Mouse (Mus musculus) neural tube, embryonic 13.5 days (tissue): ENCODE measurements at regions not wholly inside any gene's neighbourhood (a gene's known extent, or its start where the extent isn't known, plus 50 kb on each side); places are given as distances from the start of the nearest gene placed in this dataset.
A peak's percentile ranks its signal among the peaks of the same experiment; 100 is the strongest.

Source experiments
- ATAC-seq: fragments of 200-750 bp; cut with Nextera tagmentation; 2 replicates; pipeline ENCODE4 v1.8.0; 2017; ENCODE audit warnings: low read depth, mild to moderate bottlenecking, moderate TSS enrichment, moderate library complexity
- H3K27ac ChIP-seq: fragments of 300-500 bp; sonication (generic); replicated peaks from 2 replicates; pipeline ENCODE4 v1.5.1; 2015; ENCODE audit warnings: moderate library complexity, mild to moderate bottlenecking, inconsistent platforms
- H3K27me3 ChIP-seq: fragments of 300-500 bp; sonication (generic); 2 replicates; pipeline ENCODE4 v1.6.1; 2015; ENCODE audit warnings: mild to moderate bottlenecking, inconsistent platforms
- H3K36me3 ChIP-seq: fragments of 300-500 bp; sonication (generic); 2 replicates; pipeline ENCODE4 v1.6.1; 2015; ENCODE audit warnings: mild to moderate bottlenecking, inconsistent platforms
- H3K4me1 ChIP-seq: fragments of 300-500 bp; sonication (generic); replicated peaks from 2 replicates; pipeline ENCODE4 v1.6.1; 2015; ENCODE audit warnings: inconsistent platforms
- H3K4me2 ChIP-seq: fragments of 300-500 bp; sonication (generic); 2 replicates; pipeline ENCODE4 v1.6.1; 2015; ENCODE audit warnings: inconsistent platforms, mild to moderate bottlenecking, moderate library complexity
- H3K4me3 ChIP-seq: fragments of 300-500 bp; sonication (generic); 2 replicates; pipeline ENCODE4 v1.5.1; 2015; ENCODE audit warnings: mild to moderate bottlenecking, inconsistent platforms
- H3K9ac ChIP-seq: fragments of 300-500 bp; sonication (generic); 2 replicates; pipeline ENCODE4 v1.6.1; 2015; ENCODE audit warnings: moderate library complexity, mild to moderate bottlenecking, inconsistent platforms
- H3K9me3 ChIP-seq: fragments of 300-500 bp; sonication (generic); 2 replicates; pipeline ENCODE4 v1.6.1; 2016; ENCODE audit warnings: inconsistent platforms
- WGBS: fragments of 180-500 bp; shearing (Covaris S2); methylation state at CpG from one replicate; pipeline ENCODE4 v1.1.7; 2015; 5-methylcytosine and 5-hydroxymethylcytosine counted together

GRCm38 (mm10) chr4:31411770-31412525, 551.9 kb upstream of the Map3k7 start:
- no peak overlapping the region for H3K27ac ChIP-seq
- 77% methylated on average over 9 of the region's 9 CpGs for WGBS

GRCm38 (mm10) chr4:31417161-31417560, 546.7 kb upstream of the Map3k7 start:
- 98% methylated on average over 4 of the region's 4 CpGs for WGBS
- no peak overlapping the region for H3K4me2 ChIP-seq
- no peak for ATAC-seq

More at GRCm38 (mm10) chr4:31411770-31412525, 551.9 kb upstream of the Map3k7 start:
- no peaks in the 10 kb centered on the region for H3K27me3 ChIP-seq
- no peaks in the 10 kb centered on the region for H3K4me1 ChIP-seq
- no peak overlapping the region for H3K9ac ChIP-seq
- H3K4me2 ChIP-seq: no peak overlapping the region
- H3K36me3 ChIP-seq: no peaks in the 10 kb centered on the region
- no peak overlapping the region for H3K4me3 ChIP-seq
- no peak for ATAC-seq
- H3K9me3 ChIP-seq: no peaks in the 10 kb centered on the region

GRCm38 (mm10) chr4:31419240-31419639, 544.7 kb upstream of the Map3k7 start:
- Histone ChIP-seq H3K9me3 (no peaks in the 10 kb centered on the region), H3K27ac (peak overlapping the region; percentile 20; the same call in 1 of the 2 replicates)
- WGBS: 8% methylated on average over 6 of the region's 6 CpGs

More at GRCm38 (mm10) chr4:31417161-31417560, 546.7 kb upstream of the Map3k7 start:
- Histone ChIP-seq H3K4me1 (peaks cover 9% of the 10 kb centered on the region), H3K4me3 (no peak overlapping the region), H3K9me3 (no peaks in the 10 kb centered on the region), H3K27ac (no peak overlapping the region), H3K9ac (no peak overlapping the region), H3K27me3 (no peaks in the 10 kb centered on the region), H3K36me3 (no peaks in the 10 kb centered on the region)

GRCm38 (mm10) chr4:31420167-31420566, 543.7 kb upstream of the Map3k7 start:
- Histone ChIP-seq H3K9me3 (no peaks in the 10 kb centered on the region), H3K4me3 (no peak overlapping the region), H3K4me2 (no peak overlapping the region), H3K9ac (no peak overlapping the region), H3K27ac (no peak overlapping the region), H3K4me1 (peaks cover 15% of the 10 kb centered on the region), H3K27me3 (no peaks in the 10 kb centered on the region), H3K36me3 (no peaks in the 10 kb centered on the region)
- WGBS: 90% methylated on average over 9 of the region's 9 CpGs
- no peak for ATAC-seq

More at GRCm38 (mm10) chr4:31419240-31419639, 544.7 kb upstream of the Map3k7 start:
- Histone ChIP-seq H3K36me3 (no peaks in the 10 kb centered on the region), H3K9ac (0 out of 2 replicates have a peak overlapping the region, but pooled peaks have one; percentile 38), H3K4me2 (no peak overlapping the region), H3K4me1 (peaks cover 9% of the 10 kb centered on the region), H3K4me3 (no peak overlapping the region), H3K27me3 (no peaks in the 10 kb centered on the region)
- peak; percentile 50; the same call in 1 of the 2 replicates for ATAC-seq

- no peaks in the 10 kb centered on the region for H3K27me3 ChIP-seq
- H3K4me2 ChIP-seq: no peak overlapping the region
- H3K27ac ChIP-seq: no peak overlapping the region
- H3K9me3 ChIP-seq: no peaks in the 10 kb centered on the region
- no peak overlapping the region for H3K4me3 ChIP-seq
- H3K36me3 ChIP-seq: no peaks in the 10 kb centered on the region
- WGBS: 82% methylated on average over 5 of the region's 5 CpGs
- ATAC-seq: no peak
- peaks cover 19% of the 10 kb centered on the region for H3K4me1 ChIP-seq
- H3K9ac ChIP-seq: no peak overlapping the region
These were observed 542.5 kb upstream of the Map3k7 start for GRCm38 (mm10) chr4:31421386-31421785.

GRCm38 (mm10) chr4:31425135-31425534, 538.8 kb upstream of the Map3k7 start:
- Histone ChIP-seq H3K4me3 (no peak overlapping the region), H3K36me3 (no peaks in the 10 kb centered on the region), H3K27ac (no peak overlapping the region), H3K9me3 (no peaks in the 10 kb centered on the region), H3K9ac (no peak overlapping the region), H3K4me1 (peaks cover 10% of the 10 kb centered on the region), H3K27me3 (no peaks in the 10 kb centered on the region), H3K4me2 (no peak overlapping the region)
- 43% methylated on average over 7 of the region's 7 CpGs for WGBS
- ATAC-seq: no peak

GRCm38 (mm10) chr4:31425716-31426115, 538.2 kb upstream of the Map3k7 start:
- peaks cover 9% of the 10 kb centered on the region; the same call in 1 of the 2 replicates for H3K4me1 ChIP-seq
- 78% methylated on average over 4 of the region's 4 CpGs for WGBS
- ATAC-seq: no peak
- no peak overlapping the region for H3K4me3 ChIP-seq
- no peak overlapping the region for H3K4me2 ChIP-seq
- H3K36me3 ChIP-seq: no peaks in the 10 kb centered on the region
- no peaks in the 10 kb centered on the region for H3K9me3 ChIP-seq
- 0 out of 2 replicates have a peak overlapping the region, but pooled peaks have one; percentile 38 for H3K27ac ChIP-seq
- no peaks in the 10 kb centered on the region for H3K27me3 ChIP-seq
- no peak overlapping the region for H3K9ac ChIP-seq

GRCm38 (mm10) chr4:31426169-31427030, 537.5 kb upstream of the Map3k7 start:
- Histone ChIP-seq H3K9me3 (no peaks in the 10 kb centered on the region), H3K4me3 (no peak overlapping the region), H3K27me3 (no peaks in the 10 kb centered on the region), H3K36me3 (no peaks in the 10 kb centered on the region), H3K4me2 (no peak overlapping the region), H3K4me1 (peaks cover 9% of the 10 kb centered on the region; the same call in 1 of the 2 replicates), H3K9ac (no peak overlapping the region), H3K27ac (no peak overlapping the region)
- 82% methylated on average over 7 of the region's 7 CpGs for WGBS
- ATAC-seq: no peak

GRCm38 (mm10) chr4:31433943-31434342, 530.0 kb upstream of the Map3k7 start:
- Histone ChIP-seq H3K4me1 (peaks cover 7% of the 10 kb centered on the region; the same call in 1 of the 2 replicates), H3K27me3 (no peaks in the 10 kb centered on the region)
- 91% methylated on average over 7 of the region's 7 CpGs for WGBS

GRCm38 (mm10) chr4:31454898-31455297, 509.0 kb upstream of the Map3k7 start:
- 79% methylated on average over 7 of the region's 7 CpGs for WGBS
- Histone ChIP-seq H3K9ac (no peak overlapping the region), H3K4me1 (no peaks in the 10 kb centered on the region), H3K36me3 (no peaks in the 10 kb centered on the region), H3K4me3 (no peak overlapping the region), H3K9me3 (no peaks in the 10 kb centered on the region), H3K27ac (no peak overlapping the region), H3K27me3 (no peaks in the 10 kb centered on the region), H3K4me2 (no peak overlapping the region)
- ATAC-seq: no peak

More at GRCm38 (mm10) chr4:31433943-31434342, 530.0 kb upstream of the Map3k7 start:
- no peaks in the 10 kb centered on the region for H3K36me3 ChIP-seq
- no peak overlapping the region for H3K4me3 ChIP-seq
- no peak overlapping the region for H3K9ac ChIP-seq
- H3K4me2 ChIP-seq: no peak overlapping the region
- ATAC-seq: no peak
- no peaks in the 10 kb centered on the region for H3K9me3 ChIP-seq
- H3K27ac ChIP-seq: no peak overlapping the region

GRCm38 (mm10) chr4:31455466-31455865, 508.4 kb upstream of the Map3k7 start:
- Histone ChIP-seq H3K4me1 (no peaks in the 10 kb centered on the region), H3K9me3 (no peaks in the 10 kb centered on the region), H3K27ac (no peak overlapping the region), H3K27me3 (no peaks in the 10 kb centered on the region), H3K9ac (no peak overlapping the region), H3K36me3 (no peaks in the 10 kb centered on the region), H3K4me3 (no peak overlapping the region), H3K4me2 (no peak overlapping the region)
- WGBS: 86% methylated on average over 4 of the region's 4 CpGs
- ATAC-seq: no peak

GRCm38 (mm10) chr4:31462456-31462855, 501.4 kb upstream of the Map3k7 start:
- H3K27me3 ChIP-seq: no peaks in the 10 kb centered on the region
- no peak for ATAC-seq
- WGBS: 63% methylated on average over 4 of the region's 4 CpGs
- H3K9me3 ChIP-seq: no peaks in the 10 kb centered on the region
- no peak overlapping the region for H3K9ac ChIP-seq
- no peak overlapping the region for H3K4me2 ChIP-seq
- peaks cover 6% of the 10 kb centered on the region; the same call in 1 of the 2 replicates for H3K4me1 ChIP-seq
- H3K27ac ChIP-seq: no peak overlapping the region; the same call in 1 of the 2 replicates
- H3K4me3 ChIP-seq: no peak overlapping the region
- H3K36me3 ChIP-seq: no peaks in the 10 kb centered on the region
